Mouse (Mus musculus) C2C12 (cell line): ENCODE measurements around the gene Tnr.

ENCODE experiments used
- CEBPB ChIP-seq: IDR thresholded peaks from one replicate; pipeline ENCODE4 v1.6.1; 2011; ENCODE audit warnings: low read depth, mild to moderate bottlenecking, control low read depth, moderate library complexity
- CTCF ChIP-seq: IDR thresholded peaks from one replicate; pipeline ENCODE4 v1.5.1; 2011; ENCODE audit not compliant: control insufficient read depth, insufficient read depth, insufficient read length
- MAX ChIP-seq: IDR thresholded peaks from one replicate; pipeline ENCODE4 v1.6.1; 2011; ENCODE audit warnings: mild to moderate bottlenecking, control low read depth
- MYOD1 ChIP-seq: IDR thresholded peaks from one replicate; pipeline ENCODE4 v1.6.1; 2011; ENCODE audit warnings: low read depth; ENCODE audit not compliant: control insufficient read depth, insufficient read length

DNA sequence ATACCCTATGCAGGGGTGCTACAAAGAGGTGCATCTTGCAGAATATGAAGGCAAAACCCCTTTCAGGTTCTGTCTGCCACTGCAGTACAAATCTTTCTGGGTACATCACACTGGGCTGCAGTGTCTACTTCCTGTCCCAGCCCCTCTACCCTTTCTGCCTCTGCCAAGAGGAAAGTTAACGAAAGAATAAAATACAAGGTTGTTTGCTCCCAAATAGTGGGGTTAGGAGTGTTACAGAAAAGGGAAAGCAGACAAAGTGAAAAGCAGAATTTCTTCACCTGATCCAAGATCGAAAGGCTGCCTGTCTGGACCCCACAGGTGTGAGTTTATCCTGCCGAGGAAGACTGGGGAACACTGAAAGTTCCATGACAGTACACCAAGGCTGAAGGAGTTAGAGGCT lies 376.4 kb downstream of the Tnr start:
- TF ChIP-seq CTCF (no peak), MYOD1 (no peak), MAX (no peak), CEBPB (no peak)
